Mouse (Mus musculus) heart, embryonic 11.5 days (tissue): Measurements from ENCODE around the gene Sema4b. TPM values are rescaled to one million over a fixed set of nuclear protein-coding genes. Genes with fewer than 3 reads are reported as not detected.

Source experiments
- ATAC-seq: fragments of 200-750 bp; cut with Nextera tagmentation; replicated peaks from 2 replicates; pipeline ENCODE4 v1.8.0; 2017; ENCODE audit warnings: moderate library complexity; ENCODE audit not compliant: insufficient number of reproducible peaks, low FRiP score, low TSS enrichment
- H3K27ac ChIP-seq: fragments of 300-500 bp; sonication (generic); 2 replicates; pipeline ENCODE4 v1.5.1; 2014; ENCODE audit warnings: mild to moderate bottlenecking, low read depth, low read length
- H3K27me3 ChIP-seq: fragments of 300-500 bp; sonication (generic); 2 replicates; pipeline ENCODE4 v1.6.1; 2014; ENCODE audit warnings: mild to moderate bottlenecking, low read length, mixed read lengths; ENCODE audit not compliant: control insufficient read depth, insufficient read depth
- H3K36me3 ChIP-seq: fragments of 300-500 bp; sonication (generic); 2 replicates; pipeline ENCODE4 v1.6.1; 2014; ENCODE audit warnings: mild to moderate bottlenecking, low read length, moderate library complexity, mixed read lengths; ENCODE audit not compliant: control insufficient read depth, insufficient read depth
- H3K4me1 ChIP-seq: fragments of 300-500 bp; sonication (generic); 2 replicates; pipeline ENCODE4 v1.6.1; 2014; ENCODE audit warnings: low read length; ENCODE audit not compliant: control insufficient read depth, insufficient read depth
- H3K4me2 ChIP-seq: fragments of 300-500 bp; sonication (generic); 2 replicates; pipeline ENCODE4 v1.6.1; 2014; ENCODE audit warnings: mild to moderate bottlenecking, moderate library complexity
- H3K4me3 ChIP-seq: fragments of 300-500 bp; sonication (generic); 2 replicates; pipeline ENCODE4 v1.5.1; 2014; ENCODE audit warnings: low read depth, low read length
- H3K9ac ChIP-seq: fragments of 300-500 bp; sonication (generic); 2 replicates; pipeline ENCODE4 v1.6.1; 2014; ENCODE audit warnings: mild to moderate bottlenecking, low read depth, low read length, moderate library complexity
- H3K9me3 ChIP-seq: fragments of 300-500 bp; sonication (generic); replicated peaks from 2 replicates; pipeline ENCODE4 v1.6.1; 2016; ENCODE audit warnings: low read length; ENCODE audit not compliant: control insufficient read depth
- WGBS: fragments of 180-500 bp; shearing (Covaris S2); extraction: QIAGEN DNeasy Blood & Tissue Kit; methylation state at CpG from one replicate; pipeline ENCODE4 v1.1.7; 2014; ENCODE audit not compliant: insufficient replicate concordance; 5-methylcytosine and 5-hydroxymethylcytosine counted together
- polyA plus RNA-seq: library from polyadenylated mRNA; unstranded; fragments of >200 nt; fragmentation: Nextera tagmentation; extraction: Ambion mirVana; gene quantifications from 2 replicates; pipeline ENCODE4 v1.2.1, GENCODE M21; 2014

The Sema4b gene
- polyA plus RNA-seq, 1 experiment from 2014 or later: 8.5 TPM

GRCm38 (mm10) chr7:80227065-80227464, 40.4 kb downstream of the Sema4b start:
- Histone ChIP-seq H3K36me3 (peaks cover 20% of the 10 kb centered on the region; the same call in 1 of the 2 replicates), H3K27me3 (no peaks in the 10 kb centered on the region)
- no peak for ATAC-seq

GRCm38 (mm10) chr7:80230196-80230595, 43.6 kb downstream of the Sema4b start:
- Histone ChIP-seq H3K27ac (no peak overlapping the region), H3K9me3 (no peaks in the 10 kb centered on the region), H3K9ac (no peak overlapping the region), H3K4me1 (peaks cover 11% of the 10 kb centered on the region), H3K36me3 (peaks cover 11% of the 10 kb centered on the region; the same call in 1 of the 2 replicates), H3K4me3 (no peak overlapping the region), H3K4me2 (no peak overlapping the region), H3K27me3 (no peaks in the 10 kb centered on the region)
- WGBS: 74% methylated on average over 6 of the region's 6 CpGs
- no peak for ATAC-seq

More at GRCm38 (mm10) chr7:80227065-80227464, 40.4 kb downstream of the Sema4b start:
- H3K9ac ChIP-seq: no peak overlapping the region
- no peak overlapping the region for H3K4me2 ChIP-seq
- peaks cover 7% of the 10 kb centered on the region; the same call in 1 of the 2 replicates for H3K4me1 ChIP-seq
- WGBS: 95% methylated on average over 4 of the region's 4 CpGs
- no peak overlapping the region for H3K27ac ChIP-seq
- H3K9me3 ChIP-seq: no peaks in the 10 kb centered on the region
- no peak overlapping the region for H3K4me3 ChIP-seq

- Histone ChIP-seq H3K4me2 (peak overlapping the region; percentile 77), H3K36me3 (peaks cover 4% of the 10 kb centered on the region; the same call in 1 of the 2 replicates), H3K9ac (peak overlapping the region; percentile 52), H3K27ac (peak overlapping the region; percentile 55), H3K4me3 (peak overlapping the region; percentile 78), H3K4me1 (peaks cover 11% of the 10 kb centered on the region), H3K9me3 (no peaks in the 10 kb centered on the region), H3K27me3 (no peaks in the 10 kb centered on the region)
- peak; percentile 12; the same call in 1 of the 2 replicates for ATAC-seq
- 1% methylated on average over 29 of the region's 29 CpGs for WGBS
These were observed 45.4 kb downstream of the Sema4b start for GRCm38 (mm10) chr7:80231971-80232488.

GRCm38 (mm10) chr7:80232489-80233029, 45.9 kb downstream of the Sema4b start, which contains the start of the genes Cib1 and Gdpgp1:
Gene Cib1, minus strand, starts transcription at chr7:80232813.
Gene Gdpgp1, plus strand, starts transcription at chr7:80232865.
- WGBS: under 1% methylated on average over 48 of the region's 56 CpGs
- H3K27me3 ChIP-seq: no peaks in the 10 kb centered on the region
- peak; percentile 100 for ATAC-seq
- peak within 1 kb of the TSS; percentile 55 for H3K27ac ChIP-seq
- H3K4me3 ChIP-seq: peak within 1 kb of the TSS; percentile 78
- peaks cover 11% of the 10 kb centered on the region for H3K4me1 ChIP-seq
- H3K36me3 ChIP-seq: peaks cover 2% of the 10 kb centered on the region; the same call in 1 of the 2 replicates
- no peaks in the 10 kb centered on the region for H3K9me3 ChIP-seq
- H3K9ac ChIP-seq: peak within 1 kb of the TSS; percentile 82
- H3K4me2 ChIP-seq: peak within 1 kb of the TSS; percentile 77

GRCm38 (mm10) chr7:80233799-80234198, 47.2 kb downstream of the Sema4b start:
- Histone ChIP-seq H3K9ac (no peak overlapping the region; the same call in 1 of the 2 replicates), H3K36me3 (peaks cover 3% of the 10 kb centered on the region; the same call in 1 of the 2 replicates), H3K4me3 (no peak overlapping the region), H3K4me1 (peaks cover 11% of the 10 kb centered on the region), H3K4me2 (peak overlapping the region; percentile 77), H3K27me3 (no peaks in the 10 kb centered on the region), H3K9me3 (no peaks in the 10 kb centered on the region), H3K27ac (no peak overlapping the region)
- no peak for ATAC-seq
- 66% methylated on average over 9 of the region's 9 CpGs for WGBS

- peaks cover 10% of the 10 kb centered on the region; the same call in 1 of the 2 replicates for H3K36me3 ChIP-seq
- no peak overlapping the region for H3K4me3 ChIP-seq
- H3K27ac ChIP-seq: no peak overlapping the region
- no peak overlapping the region for H3K4me2 ChIP-seq
- H3K27me3 ChIP-seq: no peaks in the 10 kb centered on the region
- no peaks in the 10 kb centered on the region for H3K9me3 ChIP-seq
- peaks cover 6% of the 10 kb centered on the region; the same call in 1 of the 2 replicates for H3K4me1 ChIP-seq
- H3K9ac ChIP-seq: no peak overlapping the region
- ATAC-seq: no peak
- WGBS: 85% methylated on average over 10 of the region's 10 CpGs
These were observed 51.9 kb downstream of the Sema4b start for GRCm38 (mm10) chr7:80238542-80238941.

- Histone ChIP-seq H3K4me1 (peaks cover 2% of the 10 kb centered on the region; the same call in 1 of the 2 replicates), H3K9me3 (no peaks in the 10 kb centered on the region), H3K9ac (no peak overlapping the region), H3K36me3 (peaks cover 10% of the 10 kb centered on the region; the same call in 1 of the 2 replicates), H3K4me3 (no peak overlapping the region), H3K27me3 (no peaks in the 10 kb centered on the region), H3K27ac (no peak overlapping the region), H3K4me2 (no peak overlapping the region)
- WGBS: 72% methylated on average over 4 of the region's 4 CpGs
- ATAC-seq: no peak
These were observed 55.0 kb downstream of the Sema4b start for GRCm38 (mm10) chr7:80241661-80242060.

- Histone ChIP-seq H3K9me3 (no peaks in the 10 kb centered on the region), H3K27ac (no peak overlapping the region), H3K4me1 (peaks cover 2% of the 10 kb centered on the region; the same call in 1 of the 2 replicates), H3K4me3 (no peak overlapping the region), H3K4me2 (no peak overlapping the region), H3K9ac (no peak overlapping the region), H3K27me3 (no peaks in the 10 kb centered on the region), H3K36me3 (0 out of 2 replicates have a peak, but pooled peaks cover 2% of the 10 kb centered on the region)
- WGBS: 86% methylated on average over 4 of the region's 4 CpGs
- no peak for ATAC-seq
These were observed 58.2 kb downstream of the Sema4b start for GRCm38 (mm10) chr7:80244851-80245250.
